Mouse (Mus musculus): ENCODE results near the gene Kcna7. TPM values are rescaled to one million over a fixed set of nuclear protein-coding genes. Genes with fewer than 3 reads are reported as not detected.

Kcna7 gene
- total and polyA plus RNA-seq, 2 experiments from 2014 or later: 0.52 TPM; not detected in 1

GRCm38 (mm10) chr7:45451344-45451982 lies 46.0 kb downstream of the Kcna7 start:
- Histone ChIP-seq H3K36me3 (ENCODE audit: insufficient read depth, low read length) (peaks cover 32% of the 10 kb centered on the region), H3K9me3 (ENCODE audit: low read length) (no peaks in the 10 kb centered on the region), H3K4me2 (ENCODE audit: low read depth, low read length) (no peak overlapping the region), H3K27me3 (ENCODE audit: insufficient read depth, low read length) (no peaks in the 10 kb centered on the region), H3K27ac (peak overlapping the region; percentile 45; the same call in 1 of the 2 replicates), H3K9ac (replicated peaks; ENCODE audit: low read length) (no peak overlapping the region), H3K4me1 (ENCODE audit: insufficient read depth, low read length) (no peaks in the 10 kb centered on the region), H3K4me3 (ENCODE audit: low read length) (0 out of 2 replicates have a peak overlapping the region, but pooled peaks have one; percentile 6)
- DNase-seq (ENCODE audit: low spot score): peak; percentile 87
- peak; percentile 88 for TF ChIP-seq CTCF (IDR thresholded peaks at IDR 0.05; ENCODE audit: low read depth)
- ATAC-seq: peak; percentile 79
- 56% methylated on average over 23 of the region's 23 CpGs for WGBS

DNA sequence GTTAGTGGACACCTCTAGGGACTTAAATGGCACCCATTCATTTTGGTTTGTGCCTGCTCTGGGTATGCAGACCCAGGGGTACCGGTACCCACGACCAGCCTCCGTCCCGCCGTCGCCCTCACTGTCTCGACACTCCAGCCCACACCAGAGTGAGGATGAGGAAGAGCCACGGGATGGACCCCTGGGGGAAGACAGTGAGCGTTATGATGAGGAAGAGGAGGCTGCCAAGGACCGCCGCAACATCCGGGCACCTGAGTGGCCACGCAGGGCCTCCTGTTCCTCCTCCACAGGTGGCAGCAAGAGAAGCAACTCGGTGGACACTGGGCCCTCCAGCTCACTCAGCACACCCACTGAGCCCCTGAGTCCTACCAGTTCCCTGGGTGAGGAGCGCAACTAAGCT lies 49.5 kb downstream of the Kcna7 start:
- TF ChIP-seq CTCF (IDR thresholded peaks at IDR 0.05; ENCODE audit: low read depth): no peak
- Histone ChIP-seq H3K4me2 (ENCODE audit: low read depth, low read length) (no peak overlapping the region), H3K9me3 (ENCODE audit: low read length) (no peaks in the 10 kb centered on the region), H3K27me3 (ENCODE audit: insufficient read depth, low read length) (no peaks in the 10 kb centered on the region), H3K4me1 (ENCODE audit: insufficient read depth, low read length) (peaks cover 10% of the 10 kb centered on the region), H3K27ac (no peak overlapping the region), H3K4me3 (ENCODE audit: low read length) (no peak overlapping the region), H3K9ac (replicated peaks; ENCODE audit: low read length) (no peak overlapping the region), H3K36me3 (ENCODE audit: insufficient read depth, low read length) (peaks cover 24% of the 10 kb centered on the region)
- WGBS: 93% methylated on average over 15 of the region's 15 CpGs
- DNase-seq (ENCODE audit: low spot score) (no peak), ATAC-seq (no peak)

DNA sequence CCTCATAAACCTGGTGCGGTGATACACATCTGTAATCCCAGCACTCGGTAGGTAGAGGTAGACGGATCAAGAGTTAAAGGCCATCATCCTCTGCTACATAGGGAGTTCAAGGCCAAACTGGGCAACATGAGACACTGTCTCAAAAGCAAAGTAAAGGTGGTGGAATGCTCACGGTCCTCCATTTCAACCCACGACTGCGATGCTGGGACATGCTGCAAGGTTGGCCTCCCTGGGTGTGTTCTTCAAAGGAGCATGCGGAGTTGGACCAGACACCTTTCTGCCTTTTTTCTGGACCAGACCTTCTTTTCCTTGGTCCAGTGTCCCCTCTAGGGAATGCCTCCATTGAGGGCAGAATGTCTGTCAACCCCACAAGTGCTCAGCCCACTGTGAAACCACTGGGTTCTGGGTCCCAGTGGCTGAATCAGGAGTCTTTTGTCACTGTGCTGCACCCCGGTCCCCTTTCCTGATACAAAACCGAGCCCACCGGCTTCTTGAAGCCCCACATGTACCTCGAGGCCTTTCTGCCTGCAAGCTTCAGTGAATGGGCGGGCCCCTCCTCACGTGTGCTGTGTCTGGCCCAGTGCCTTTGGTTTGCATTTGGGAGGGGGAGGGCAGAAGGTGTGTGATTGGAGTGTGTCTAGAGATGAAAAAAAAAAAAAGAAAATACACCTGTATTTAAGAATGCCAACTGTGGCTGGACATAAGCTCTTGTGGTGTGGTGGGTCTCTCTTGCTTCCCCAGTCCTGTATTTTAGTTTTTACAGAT lies 50.7 kb downstream of the Kcna7 start:
- no peaks in the 10 kb centered on the region for H3K9me3 ChIP-seq (ENCODE audit: low read length)
- no peak for DNase-seq (ENCODE audit: low spot score)
- H3K4me2 ChIP-seq (ENCODE audit: low read depth, low read length): no peak overlapping the region
- 77% methylated on average over 13 of the region's 13 CpGs for WGBS
- H3K9ac ChIP-seq (replicated peaks; ENCODE audit: low read length): no peak overlapping the region
- ATAC-seq: no peak
- no peak overlapping the region for H3K27ac ChIP-seq
- TF ChIP-seq CTCF (IDR thresholded peaks at IDR 0.05; ENCODE audit: low read depth): no peak
- no peak overlapping the region for H3K4me3 ChIP-seq (ENCODE audit: low read length)
- H3K27me3 ChIP-seq (ENCODE audit: insufficient read depth, low read length): no peaks in the 10 kb centered on the region
- H3K36me3 ChIP-seq (ENCODE audit: insufficient read depth, low read length): peaks cover 24% of the 10 kb centered on the region
- H3K4me1 ChIP-seq (ENCODE audit: insufficient read depth, low read length): peaks cover 18% of the 10 kb centered on the region

- Histone ChIP-seq H3K27ac (peak overlapping the region; percentile 37), H3K27me3 (ENCODE audit: insufficient read depth, low read length) (no peaks in the 10 kb centered on the region), H3K4me3 (ENCODE audit: low read length) (no peak overlapping the region), H3K36me3 (ENCODE audit: insufficient read depth, low read length) (peaks cover 23% of the 10 kb centered on the region), H3K9ac (replicated peaks; ENCODE audit: low read length) (no peak overlapping the region; the same call in 1 of the 2 replicates), H3K4me1 (ENCODE audit: insufficient read depth, low read length) (peaks cover 18% of the 10 kb centered on the region), H3K4me2 (ENCODE audit: low read depth, low read length) (peak overlapping the region; percentile 62), H3K9me3 (ENCODE audit: low read length) (no peaks in the 10 kb centered on the region)
- TF ChIP-seq CTCF (IDR thresholded peaks at IDR 0.05; ENCODE audit: low read depth): no peak
- no peak for DNase-seq (ENCODE audit: low spot score)
- WGBS: 51% methylated on average over 9 of the region's 9 CpGs
- ATAC-seq: no peak
These were observed 51.3 kb downstream of the Kcna7 start for GRCm38 (mm10) chr7:45456721-45457203.

DNA sequence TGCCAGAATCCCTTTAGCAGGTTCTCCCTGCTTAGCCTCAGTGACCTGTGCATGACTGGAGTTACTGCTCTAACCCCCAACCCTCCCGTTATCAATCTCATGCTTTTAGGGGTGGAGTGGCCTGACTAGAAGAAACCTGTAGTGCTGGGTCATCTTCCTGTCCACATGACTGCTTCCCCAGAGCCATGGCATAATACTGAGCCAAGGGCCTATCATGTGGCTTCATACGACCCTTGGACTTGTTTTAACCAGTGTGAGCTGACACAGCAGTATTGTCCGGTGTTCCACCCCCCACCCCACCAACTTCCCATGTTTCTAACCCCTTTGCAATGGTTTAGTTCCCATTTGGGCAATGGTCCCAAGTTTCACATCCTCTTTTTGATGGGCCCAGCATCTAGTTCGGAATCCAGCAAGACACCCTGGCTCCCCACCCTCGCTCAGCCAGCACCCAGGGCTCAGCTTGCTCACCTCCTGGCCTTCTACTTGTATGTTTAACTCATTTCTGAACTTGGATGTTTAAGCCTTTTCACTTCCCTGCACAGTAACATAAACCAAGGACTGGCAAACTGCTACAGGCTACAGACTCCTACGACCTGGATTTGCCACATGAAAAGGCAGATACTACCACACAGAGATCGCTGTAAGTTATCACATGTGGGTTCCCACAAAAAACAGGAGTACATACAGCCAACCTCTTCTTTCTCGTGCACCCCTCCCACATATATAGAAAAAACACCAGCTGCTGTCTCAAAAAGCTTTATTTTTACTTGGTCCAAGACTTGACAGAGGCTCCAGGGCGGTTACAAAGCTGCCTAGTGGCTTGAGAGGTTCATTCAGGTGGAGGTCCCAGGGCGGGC lies 52.0 kb downstream of the Kcna7 start:
- H3K9ac ChIP-seq (replicated peaks; ENCODE audit: low read length): no peak overlapping the region; the same call in 1 of the 2 replicates
- DNase-seq (ENCODE audit: low spot score) (peak; percentile 21), ATAC-seq (no peak)
- peaks cover 18% of the 10 kb centered on the region for H3K4me1 ChIP-seq (ENCODE audit: insufficient read depth, low read length)
- H3K27ac ChIP-seq: peak overlapping the region; percentile 94
- TF ChIP-seq CTCF (IDR thresholded peaks at IDR 0.05; ENCODE audit: low read depth): no peak
- H3K9me3 ChIP-seq (ENCODE audit: low read length): no peaks in the 10 kb centered on the region
- H3K27me3 ChIP-seq (ENCODE audit: insufficient read depth, low read length): no peaks in the 10 kb centered on the region
- 59% methylated on average over 9 of the region's 10 CpGs for whole genome bisulfite sequencing
- H3K36me3 ChIP-seq (ENCODE audit: insufficient read depth, low read length): peaks cover 21% of the 10 kb centered on the region
- H3K4me2 ChIP-seq (ENCODE audit: low read depth, low read length): peak overlapping the region; percentile 62
- H3K4me3 ChIP-seq (ENCODE audit: low read length): peak overlapping the region; percentile 50

Measured in hindbrain, postnatal 0 days (tissue).